Mouse (Mus musculus) G1E-ER4 (cell line): Measurements from ENCODE around the gene Emc8. TPM values are rescaled to one million over a fixed set of nuclear protein-coding genes. Genes with fewer than 3 reads are reported as not detected.

Source experiments
- GATA1 ChIP-seq: IDR thresholded peaks from one replicate; pipeline ENCODE4 v1.8.0; 2012; ENCODE audit warnings: low read length, inconsistent platforms
- polyA plus RNA-seq: library from polyadenylated mRNA; stranded (reverse); fragments of >175 nt; gene quantifications from 2 replicates; pipeline ENCODE4 v1.2.3, GENCODE M21; 2012

The Emc8 gene
- 162 and 168 TPM in 2 replicates for polyA plus RNA-seq

DNA sequence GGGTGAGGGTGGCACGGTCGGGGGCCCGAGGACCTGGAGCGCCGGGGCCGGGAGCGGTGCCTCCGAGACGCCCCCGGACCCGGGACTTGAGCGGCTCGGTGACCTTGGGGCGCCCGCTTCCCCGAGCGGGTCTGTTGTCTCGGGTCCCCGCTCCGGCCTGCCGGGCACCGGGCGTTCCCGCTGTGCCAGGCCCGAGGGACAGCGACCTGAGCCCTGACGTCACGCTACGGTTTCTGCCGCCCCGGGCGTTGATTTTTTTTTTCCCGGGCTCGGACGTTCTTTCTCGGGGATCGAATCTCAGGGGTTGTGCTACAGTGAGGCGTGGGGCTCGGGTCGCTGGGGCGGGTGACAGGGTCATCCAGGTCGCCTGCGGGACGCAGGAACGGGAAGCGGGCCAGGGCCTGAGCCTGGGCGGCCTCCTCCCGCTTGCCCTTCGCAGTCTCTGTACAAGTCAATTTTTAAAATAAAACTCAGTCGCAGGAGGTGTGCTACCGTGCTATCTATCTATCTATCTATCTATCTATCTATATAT, at the start of gene Emc8:
Gene Emc8, minus strand, starts transcription at position 200 of the 532 bp plus-strand sequence.
- TF ChIP-seq GATA1: no peak

GRCm38 (mm10) chr8:120715996-120716680, 47.8 kb upstream of the Emc8 start:
- no peak for TF ChIP-seq GATA1

- no peak for TF ChIP-seq GATA1
Observed at GRCm38 (mm10) chr8:120715200-120715599, 46.8 kb upstream of the Emc8 start.

- TF ChIP-seq GATA1: no peak
Observed at GRCm38 (mm10) chr8:120709176-120709575, 40.8 kb upstream of the Emc8 start.

DNA sequence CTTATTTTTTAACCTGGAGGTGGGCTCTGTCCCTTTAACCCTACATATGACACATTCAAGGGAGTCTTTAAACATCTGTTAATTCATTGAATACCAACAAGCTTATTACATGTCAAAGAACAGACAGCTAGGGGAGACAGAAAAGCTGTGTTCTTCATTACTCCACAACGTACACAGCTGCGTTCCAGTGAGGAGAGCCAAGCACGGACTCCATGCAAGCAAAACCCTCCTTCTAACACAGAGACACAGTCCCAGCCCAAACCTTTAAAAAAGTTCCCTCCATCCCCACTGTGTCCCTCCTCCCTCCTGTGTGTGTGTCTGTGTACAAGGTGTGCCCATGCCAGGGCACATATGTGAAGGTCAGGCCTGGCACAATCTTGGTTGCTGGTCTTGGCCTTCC, 37.8 kb upstream of the Emc8 start:
- no peak for TF ChIP-seq GATA1

GRCm38 (mm10) chr8:120705163-120705562, 36.8 kb upstream of the Emc8 start:
- TF ChIP-seq GATA1: no peak

DNA sequence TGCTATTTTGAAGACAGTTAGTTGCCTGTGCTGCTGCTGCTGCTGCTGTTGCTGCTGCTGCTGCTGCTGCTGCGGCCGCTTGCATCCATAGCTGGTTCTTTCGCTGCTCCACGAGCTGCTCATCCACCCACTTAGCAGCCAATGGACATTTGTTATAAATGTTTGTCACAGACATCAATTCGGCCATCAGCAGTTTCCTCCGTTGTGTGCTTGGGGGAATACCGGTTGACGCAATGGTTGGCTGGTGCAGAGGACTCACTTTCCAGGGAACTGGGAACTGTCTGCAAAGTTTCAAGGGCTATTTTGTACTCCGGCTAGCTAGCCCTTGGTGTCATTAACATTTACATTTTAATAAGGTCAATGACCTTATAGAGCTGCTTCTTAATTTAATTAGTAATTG, 35.8 kb upstream of the Emc8 start:
- no peak for TF ChIP-seq GATA1

- no peak for TF ChIP-seq GATA1
Observed at GRCm38 (mm10) chr8:120701758-120702465, 33.5 kb upstream of the Emc8 start.

- TF ChIP-seq GATA1: no peak
Observed at GRCm38 (mm10) chr8:120700053-120700452, 31.7 kb upstream of the Emc8 start.

- TF ChIP-seq GATA1: no peak
Observed at GRCm38 (mm10) chr8:120699565-120699964, 31.2 kb upstream of the Emc8 start.

- no peak for TF ChIP-seq GATA1
Observed at GRCm38 (mm10) chr8:120699079-120699478, 30.7 kb upstream of the Emc8 start.

- TF ChIP-seq GATA1: no peak
Observed at GRCm38 (mm10) chr8:120698426-120698825, 30.1 kb upstream of the Emc8 start.

DNA sequence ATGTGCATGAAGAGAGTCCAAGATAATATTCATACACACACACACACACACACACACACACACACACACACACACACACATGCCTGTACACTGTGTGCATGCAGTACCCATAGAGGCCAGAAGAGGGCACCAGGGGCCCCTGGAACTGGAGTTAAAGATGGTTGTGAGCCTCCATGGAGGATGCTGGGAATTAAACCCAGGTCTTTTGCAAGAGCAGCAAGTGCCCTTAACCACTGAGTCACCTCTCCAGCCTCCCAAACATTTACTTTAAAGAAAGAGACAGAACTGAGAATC, 29.6 kb upstream of the Emc8 start:
- TF ChIP-seq GATA1: no peak

GRCm38 (mm10) chr8:120697154-120697978, 29.0 kb upstream of the Emc8 start:
- TF ChIP-seq GATA1: no peak

DNA sequence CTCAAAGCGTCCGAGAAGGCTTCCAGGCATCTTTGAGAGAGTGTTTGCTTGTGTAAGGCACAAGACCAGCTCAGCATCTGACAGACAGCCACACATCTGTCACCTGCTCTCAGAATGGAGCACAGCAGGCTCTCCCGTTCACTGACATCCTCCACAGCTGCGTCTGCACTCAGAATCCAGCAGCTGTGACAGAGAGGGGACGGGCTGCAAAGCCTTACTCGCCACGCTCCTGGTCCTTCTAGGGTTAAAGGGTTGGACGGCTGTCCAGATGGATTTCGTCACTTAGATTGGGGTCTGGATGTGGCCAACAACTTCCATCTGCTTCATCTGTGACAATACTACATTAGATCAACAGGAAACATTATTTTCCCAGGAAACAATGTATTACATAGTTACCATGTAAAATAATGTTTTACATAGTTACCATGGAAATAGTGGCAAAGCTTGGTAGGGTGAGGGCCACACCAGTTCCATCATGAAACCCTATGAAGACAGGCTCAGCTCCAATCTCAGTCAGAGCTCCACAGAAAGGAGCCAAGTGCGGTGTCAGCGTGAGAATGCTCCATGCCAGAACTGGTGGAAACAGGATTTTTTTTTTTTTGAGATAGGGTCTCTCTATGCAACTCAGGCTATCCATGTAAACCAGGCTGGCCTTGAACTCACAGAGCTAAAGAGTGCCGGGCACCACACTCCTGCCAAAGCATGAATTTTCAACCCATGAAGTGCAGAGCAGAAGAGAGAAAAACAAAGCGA, 28.2 kb upstream of the Emc8 start:
- TF ChIP-seq GATA1: no peak
